Mouse (Mus musculus): ENCODE measurements around the gene Ccdc33. TPM values are rescaled to one million over a fixed set of nuclear protein-coding genes. Genes with fewer than 3 reads are reported as not detected.

The Ccdc33 gene
- total and polyA plus RNA-seq, 3 experiments: 0.21 to 1.0 TPM; not detected in 1

DNA sequence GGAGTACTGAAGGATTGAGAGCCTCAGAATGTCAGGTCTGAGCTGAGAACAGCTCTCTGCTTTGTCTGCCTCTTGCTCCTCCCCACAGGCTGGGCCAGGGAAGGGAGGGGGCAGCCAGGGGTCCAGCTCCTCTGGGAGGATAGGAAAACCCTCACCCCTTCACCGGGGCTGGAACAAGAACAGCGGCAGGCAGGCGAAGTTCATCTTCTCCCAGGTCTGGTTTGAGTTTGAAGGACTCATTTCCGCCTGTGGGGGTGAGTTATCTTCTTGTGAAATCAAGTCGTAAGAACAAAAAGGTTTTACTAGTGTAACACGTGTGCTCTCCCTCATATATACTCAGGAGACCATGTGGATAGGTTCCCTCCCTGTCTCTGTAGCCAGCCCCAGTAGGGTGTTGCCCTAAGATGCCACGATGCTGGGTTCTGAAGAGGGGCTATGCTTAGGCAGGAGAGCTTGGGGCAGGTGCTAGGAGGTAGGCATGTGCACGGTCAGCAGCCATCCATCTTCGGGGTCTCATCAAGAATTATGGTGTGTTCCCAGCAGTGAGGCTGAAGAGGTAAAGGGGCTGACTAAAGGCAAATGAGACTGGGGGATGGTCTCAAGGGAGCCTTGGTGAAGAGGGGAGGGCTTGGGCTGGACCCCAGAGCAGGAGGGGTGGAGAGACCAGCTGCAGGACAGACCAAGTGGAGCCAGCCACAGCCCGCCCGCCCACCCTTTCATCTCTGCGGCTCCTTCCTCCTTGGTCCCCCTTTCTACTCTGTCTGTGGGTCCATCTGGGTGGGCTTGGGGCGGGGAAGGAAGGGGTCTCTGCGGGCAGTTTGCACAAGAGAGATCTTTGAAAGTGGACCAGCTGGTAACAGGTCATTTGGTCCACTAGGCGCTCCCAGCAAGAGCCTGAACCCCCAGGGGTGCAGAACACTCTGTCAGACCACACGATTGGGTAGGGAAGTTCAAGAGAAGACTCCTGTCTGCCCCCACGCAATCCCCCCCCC is 15.6 kb upstream of the Ccdc33 start:
- dilution Hi-C loops (cut with MboI; ENCODE audit: extremely low pct_ligation_motif_present, extremely low pct_unique_long_range_greater_than_20kb, low sequenced_read_pairs): no loop called here
- Histone ChIP-seq H3K9ac (ENCODE audit: insufficient read depth, low read depth) (no peak overlapping the region), H3K4me2 (ENCODE audit: insufficient read depth, low read depth, poor library complexity, severe bottlenecking) (no peak overlapping the region), H3K36me3 (replicated peaks in 1 of 2; ENCODE audit: control insufficient read depth in 1 of 2, insufficient read depth in 1 of 2, low read length in 1 of 2) (no peaks in the 10 kb centered on the region), H3K9me3 (replicated peaks; ENCODE audit: low read length) (no peaks in the 10 kb centered on the region), H3K4me1 (ENCODE audit: control insufficient read depth in 1 of 2, insufficient read depth in 2 of 2) (peaks cover 4 to 32% of the 10 kb centered on the region in 2 experiments; a peak in 3 of 4 replicates), H3K27ac (ENCODE audit: insufficient read depth, low read depth) (no peak overlapping the region), H3K27me3 (replicated peaks) (peaks cover 52% of the 10 kb centered on the region), H3K79me2 (replicated peaks; ENCODE audit: control insufficient read depth, extremely low read depth, insufficient read depth, poor library complexity, severe bottlenecking) (no peaks in the 10 kb centered on the region), H3K4me3 (replicated peaks in 1 of 3; ENCODE audit: low read depth in 2 of 3, low read length in 2 of 3, poor library complexity in 1 of 3) (no peak overlapping the region)
- DNase-seq (ENCODE audit: extremely low read depth): no peak
- TF ChIP-seq HCFC1 (IDR thresholded peaks at IDR 0.05; ENCODE audit: low read depth, low read length) (no peak), SIN3A (IDR thresholded peaks at IDR 0.05; ENCODE audit: low read length) (no peak)
- in situ Hi-C loops (cut with MboI; ENCODE audit: low pct_ligation_motif_present, low pct_unique_long_range_greater_than_20kb, low sequenced_read_pairs): no loop called here

DNA sequence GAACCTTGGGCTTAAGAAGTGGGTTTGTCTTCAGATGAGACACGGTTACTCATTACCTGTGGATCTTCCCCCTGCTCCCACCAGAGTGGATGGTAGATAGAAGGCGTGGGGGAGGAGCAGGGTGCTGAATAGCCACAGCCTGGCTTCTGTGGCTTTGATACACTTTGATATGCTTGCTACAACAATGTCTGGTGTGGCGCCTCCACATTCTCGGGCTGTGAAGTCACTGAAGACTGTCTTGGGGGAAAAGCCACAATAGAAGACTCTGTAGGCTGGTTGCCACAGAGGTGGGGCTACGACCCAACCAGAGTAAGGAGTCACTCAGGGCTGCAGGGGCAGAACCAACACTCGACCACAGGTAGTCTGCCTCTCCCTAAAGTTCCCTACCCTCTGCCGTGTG is 13.1 kb upstream of the Ccdc33 start:
- DNase-seq (ENCODE audit: extremely low read depth): no peak
- H3K27me3 ChIP-seq (replicated peaks): peaks cover 41% of the 10 kb centered on the region
- H3K36me3 ChIP-seq (replicated peaks in 1 of 2; ENCODE audit: control insufficient read depth in 1 of 2, insufficient read depth in 1 of 2, low read length in 1 of 2): no peaks in the 10 kb centered on the region
- H3K4me2 ChIP-seq (ENCODE audit: insufficient read depth, low read depth, poor library complexity, severe bottlenecking): no peak overlapping the region
- no peak overlapping the region for H3K9ac ChIP-seq (ENCODE audit: insufficient read depth, low read depth)
- no peak overlapping the region for H3K4me3 ChIP-seq (replicated peaks in 1 of 3; ENCODE audit: low read depth in 2 of 3, low read length in 2 of 3, poor library complexity in 1 of 3)
- no peak for TF ChIP-seq ZC3H11A (IDR thresholded peaks at IDR 0.05; ENCODE audit: low read depth, low read length)
- H3K27ac ChIP-seq (ENCODE audit: insufficient read depth, low read depth): no peak overlapping the region
- peaks cover 3% of the 10 kb centered on the region for H3K9me3 ChIP-seq (replicated peaks; ENCODE audit: low read length)
- in situ Hi-C loops (cut with MboI; ENCODE audit: low pct_ligation_motif_present, low pct_unique_long_range_greater_than_20kb, low sequenced_read_pairs): no loop called here
- H3K4me1 ChIP-seq (ENCODE audit: control insufficient read depth in 1 of 2, insufficient read depth in 2 of 2): peaks cover 0 to 22% of the 10 kb centered on the region in 2 experiments; a peak in 2 of 4 replicates
- dilution Hi-C loops (cut with MboI; ENCODE audit: extremely low pct_ligation_motif_present, extremely low pct_unique_long_range_greater_than_20kb, low sequenced_read_pairs): no loop called here
- no peaks in the 10 kb centered on the region for H3K79me2 ChIP-seq (replicated peaks; ENCODE audit: control insufficient read depth, extremely low read depth, insufficient read depth, poor library complexity, severe bottlenecking)

DNA sequence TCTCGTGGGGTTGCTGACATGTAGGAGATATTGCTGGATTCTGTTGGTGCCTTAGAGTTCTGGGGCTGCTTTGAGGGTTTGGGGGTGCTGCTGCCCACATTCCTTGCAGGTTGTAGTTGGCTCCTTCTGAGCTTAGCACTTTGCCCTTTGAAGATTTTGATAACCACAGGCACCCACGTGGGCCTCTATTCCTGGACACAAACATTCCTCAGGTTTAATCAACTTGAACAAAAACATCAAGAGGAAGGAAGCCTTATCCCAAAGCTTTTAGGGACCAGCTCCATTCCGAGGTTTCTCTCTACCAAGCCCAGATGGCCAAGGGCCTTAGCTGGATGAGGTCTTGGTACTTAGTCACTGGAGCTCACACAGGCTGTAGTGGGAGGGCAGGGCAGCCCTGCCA is 12.3 kb upstream of the Ccdc33 start:
- H3K79me2 ChIP-seq (replicated peaks; ENCODE audit: control insufficient read depth, extremely low read depth, insufficient read depth, poor library complexity, severe bottlenecking): no peaks in the 10 kb centered on the region
- H3K9ac ChIP-seq (ENCODE audit: insufficient read depth, low read depth): no peak overlapping the region
- peaks cover 0 to 14% of the 10 kb centered on the region in 2 experiments; a peak in 2 of 4 replicates for H3K4me1 ChIP-seq (ENCODE audit: control insufficient read depth in 1 of 2, insufficient read depth in 2 of 2)
- DNase-seq (ENCODE audit: extremely low read depth): no peak
- H3K27me3 ChIP-seq (replicated peaks): peaks cover 35% of the 10 kb centered on the region
- H3K27ac ChIP-seq (ENCODE audit: insufficient read depth, low read depth): no peak overlapping the region
- H3K4me2 ChIP-seq (ENCODE audit: insufficient read depth, low read depth, poor library complexity, severe bottlenecking): no peak overlapping the region
- dilution Hi-C loops (cut with MboI; ENCODE audit: extremely low pct_ligation_motif_present, extremely low pct_unique_long_range_greater_than_20kb, low sequenced_read_pairs): no loop called here
- no peak overlapping the region for H3K4me3 ChIP-seq (replicated peaks in 1 of 3; ENCODE audit: low read depth in 2 of 3, low read length in 2 of 3, poor library complexity in 1 of 3)
- TF ChIP-seq PAX5 (IDR thresholded peaks at IDR 0.05; ENCODE audit: low read length): no peak
- TF ChIP-seq TBP (conservative IDR thresholded peaks at IDR 0.05; ENCODE audit: low read depth, low read length): no peak
- TF ChIP-seq BHLHE40 (IDR thresholded peaks at IDR 0.05; ENCODE audit: low read depth, low read length): no peak
- TF ChIP-seq JUND (conservative IDR thresholded peaks at IDR 0.05; ENCODE audit: low read depth, low read length): no peak
- no peak for TF ChIP-seq MAX (IDR thresholded peaks at IDR 0.05; ENCODE audit: low read length)
- TF ChIP-seq MEF2A (IDR thresholded peaks at IDR 0.05; ENCODE audit: borderline replicate concordance, low read depth, low read length): no peak
- TF ChIP-seq RAD21 (IDR thresholded peaks at IDR 0.05; ENCODE audit: low read depth, low read length): no peak
- TF ChIP-seq SIN3A (IDR thresholded peaks at IDR 0.05; ENCODE audit: low read length): no peak
- no peak for TF ChIP-seq USF2 (conservative IDR thresholded peaks at IDR 0.05; ENCODE audit: low read depth, low read length)
- TF ChIP-seq RCOR1 (conservative IDR thresholded peaks at IDR 0.05; ENCODE audit: low read depth, low read length): no peak
- no peak for TF ChIP-seq MAFK (IDR thresholded peaks at IDR 0.05; ENCODE audit: insufficient replicate concordance, low read length)
- TF ChIP-seq USF1 (IDR thresholded peaks at IDR 0.05; ENCODE audit: low read depth, low read length): no peak
- no peak for TF ChIP-seq CHD2 (IDR thresholded peaks at IDR 0.05; ENCODE audit: low read length)
- no peak for TF ChIP-seq MAZ (IDR thresholded peaks at IDR 0.05; ENCODE audit: low read depth, low read length)
- no peak for TF ChIP-seq CTCF (conservative IDR thresholded peaks at IDR 0.05 in 1 of 2, IDR thresholded peaks at IDR 0.05 in 1 of 2; ENCODE audit: low read depth in 2 of 2, low read length in 2 of 2)
- no peak for TF ChIP-seq UBTF (IDR thresholded peaks at IDR 0.05; ENCODE audit: low read depth, low read length)
- TF ChIP-seq JUN (IDR thresholded peaks at IDR 0.05; ENCODE audit: insufficient read depth, low read depth, low read length): no peak
- H3K9me3 ChIP-seq (replicated peaks; ENCODE audit: low read length): peaks cover 3% of the 10 kb centered on the region
- H3K36me3 ChIP-seq (replicated peaks in 1 of 2; ENCODE audit: control insufficient read depth in 1 of 2, insufficient read depth in 1 of 2, low read length in 1 of 2): no peaks in the 10 kb centered on the region
- in situ Hi-C loops (cut with MboI; ENCODE audit: low pct_ligation_motif_present, low pct_unique_long_range_greater_than_20kb, low sequenced_read_pairs): no loop called here

Data from CH12.LX (cell line).